Mouse (Mus musculus) stomach, postnatal 0 days (tissue): ENCODE measurements at regions not wholly inside any gene's neighbourhood (a gene's known extent, or its start where the extent isn't known, plus 50 kb on each side); places are given as distances from the start of the nearest gene placed in this dataset.

Source experiments
- CTCF ChIP-seq: IDR thresholded peaks from 2 replicates; pipeline ENCODE4 v1.5.1; 2016; ENCODE audit warnings: antibody characterized with exemption, low read depth, mild to moderate bottlenecking, moderate library complexity
- EP300 ChIP-seq: optimal IDR thresholded peaks from 2 replicates; pipeline ENCODE3; 2016; ENCODE audit warnings: antibody characterized with exemption

- no peak for TF ChIP-seq EP300
- no peak for TF ChIP-seq CTCF
Observed at GRCm38 (mm10) chr14:68196762-68197469, 1097.2 kb downstream of the Synb start.
